Mouse (Mus musculus): ENCODE results near the gene Tmod4. TPM values are rescaled to one million over a fixed set of nuclear protein-coding genes. Genes with fewer than 3 reads are reported as not detected.

Tmod4 gene
- total and polyA plus RNA-seq, 3 experiments = 3.1 to 5.4 TPM; not detected in 1

GRCm38 (mm10) chr3:95088071-95088470, 36.2 kb upstream of the Tmod4 start:
- Histone ChIP-seq H3K9ac (ENCODE audit: control insufficient read depth, low read depth, low read length, poor library complexity, severe bottlenecking) (no peak overlapping the region), H3K4me3 (ENCODE audit: control insufficient read depth in 1 of 2, insufficient read depth in 1 of 2, low read depth in 2 of 2, low read length in 2 of 2) (no peak overlapping the region), H3K27me3 (ENCODE audit: control insufficient read depth in 1 of 2, insufficient read depth in 2 of 2, low read length in 2 of 2) (no peaks in the 10 kb centered on the region), H3K36me3 (ENCODE audit: control insufficient read depth in 1 of 2, insufficient read depth in 2 of 2, low read length in 2 of 2) (peaks cover 10 to 18% of the 10 kb centered on the region in 2 experiments), H3K27ac (ENCODE audit: control insufficient read depth, low read depth, low read length) (no peak overlapping the region), H3K9me3 (replicated peaks; ENCODE audit: insufficient read depth, low read length) (no peaks in the 10 kb centered on the region), H3K4me1 (ENCODE audit: control insufficient read depth in 1 of 2, insufficient read depth in 2 of 2, low read length in 2 of 2) (peaks cover 0 to 9% of the 10 kb centered on the region in 2 experiments; a peak in 2 of 4 replicates), H3K79me2 (ENCODE audit: control insufficient read depth, insufficient read depth, low read length, poor library complexity) (peaks cover 10% of the 10 kb centered on the region; the same call in 1 of the 2 replicates)
- TF ChIP-seq KAT2A (conservative IDR thresholded peaks at IDR 0.05; ENCODE audit: low read depth, low read length) (no peak), ETS1 (IDR thresholded peaks at IDR 0.05; ENCODE audit: low read depth, low read length) (no peak), TCF12 (IDR thresholded peaks at IDR 0.05; ENCODE audit: low read depth, low read length) (no peak), MEF2A (IDR thresholded peaks at IDR 0.05; ENCODE audit: extremely low read depth, insufficient replicate concordance, low read depth, low read length, poor library complexity, severe bottlenecking) (no peak), SMC3 (IDR thresholded peaks at IDR 0.05; ENCODE audit: low read depth, low read length) (no peak), MAX (IDR thresholded peaks at IDR 0.05; ENCODE audit: low read length) (no peak), NELFE (IDR thresholded peaks at IDR 0.05; ENCODE audit: low read depth, low read length) (no peak), EP300 (IDR thresholded peaks at IDR 0.05; ENCODE audit: low read depth in 1 of 2, low read length in 2 of 2) (0 out of 4 replicates have a peak, but pooled peaks of 1 of the 2 experiments have one; percentile 38), ZNF384 (IDR thresholded peaks at IDR 0.05; ENCODE audit: low read depth, low read length) (peak; percentile 49; the same call in 1 of the 2 replicates), HCFC1 (IDR thresholded peaks at IDR 0.05; ENCODE audit: low read depth, low read length) (no peak), RCOR1 (IDR thresholded peaks at IDR 0.05; ENCODE audit: low read depth, low read length) (no peak)
- DNase-seq (ENCODE audit: low read depth, low spot score) = no peak

- no peak for TF ChIP-seq SIN3A (IDR thresholded peaks at IDR 0.05; ENCODE audit: low read length)
- TF ChIP-seq CHD1 (IDR thresholded peaks at IDR 0.05; ENCODE audit: low read depth, low read length) = no peak
- TF ChIP-seq GATA1 (IDR thresholded peaks at IDR 0.05; ENCODE audit: low read depth, low read length) = no peak
- no peak for TF ChIP-seq MAZ (IDR thresholded peaks at IDR 0.05; ENCODE audit: low read depth, low read length)
- TF ChIP-seq USF1 (IDR thresholded peaks at IDR 0.05; ENCODE audit: low read depth, low read length) = no peak
- TF ChIP-seq RAD21 (IDR thresholded peaks at IDR 0.05; ENCODE audit: low read depth, low read length) = no peak
- no peak for TF ChIP-seq UBTF (IDR thresholded peaks at IDR 0.05; ENCODE audit: borderline replicate concordance, insufficient read depth, low read depth, low read length)
- no peak for TF ChIP-seq ZMIZ1 (IDR thresholded peaks at IDR 0.05; ENCODE audit: low read depth, low read length)
- TF ChIP-seq ETS1 (IDR thresholded peaks at IDR 0.05; ENCODE audit: low read depth, low read length) = no peak
- TF ChIP-seq POLR2AphosphoS2 (IDR thresholded peaks at IDR 0.05; ENCODE audit: low read length) = no peak
- no peak for TF ChIP-seq MEF2A (IDR thresholded peaks at IDR 0.05; ENCODE audit: extremely low read depth, insufficient replicate concordance, low read depth, low read length, poor library complexity, severe bottlenecking)
- TF ChIP-seq HCFC1 (IDR thresholded peaks at IDR 0.05; ENCODE audit: low read depth, low read length) = no peak
- TF ChIP-seq ZC3H11A (IDR thresholded peaks at IDR 0.05; ENCODE audit: low read depth, low read length) = no peak
- no peak for TF ChIP-seq ELF1 (IDR thresholded peaks at IDR 0.05; ENCODE audit: low read depth, low read length)
- TF ChIP-seq MXI1 (IDR thresholded peaks at IDR 0.05; ENCODE audit: low read depth, low read length) = no peak
- TF ChIP-seq MYB (IDR thresholded peaks at IDR 0.05; ENCODE audit: low read depth, low read length) = no peak
- TF ChIP-seq TAL1 (IDR thresholded peaks at IDR 0.05; ENCODE audit: low read length) = no peak
- no peak for TF ChIP-seq JUND (IDR thresholded peaks at IDR 0.05; ENCODE audit: low read depth, low read length)
- TF ChIP-seq EP300 (IDR thresholded peaks at IDR 0.05; ENCODE audit: low read depth in 1 of 2, low read length in 2 of 2) = no peak
Measured at GRCm38 (mm10) chr3:95100854-95101253, 23.4 kb upstream of the Tmod4 start.

More at GRCm38 (mm10) chr3:95100854-95101253, 23.4 kb upstream of the Tmod4 start:
- H3K4me1 ChIP-seq (ENCODE audit: control insufficient read depth in 1 of 2, insufficient read depth in 2 of 2, low read length in 2 of 2) = peaks cover 14% of the 10 kb centered on the region in 2 experiments
- no peak overlapping the region for H3K9ac ChIP-seq (ENCODE audit: control insufficient read depth, low read depth, low read length, poor library complexity, severe bottlenecking)
- H3K27ac ChIP-seq (ENCODE audit: control insufficient read depth, low read depth, low read length) = no peak overlapping the region
- H3K27me3 ChIP-seq (ENCODE audit: control insufficient read depth in 1 of 2, insufficient read depth in 2 of 2, low read length in 2 of 2) = no peaks in the 10 kb centered on the region
- DNase-seq (ENCODE audit: low read depth, low spot score) = no peak
- no peaks in the 10 kb centered on the region for H3K9me3 ChIP-seq (replicated peaks; ENCODE audit: insufficient read depth, low read length)
- peaks cover 39 to 44% of the 10 kb centered on the region in 2 experiments for H3K36me3 ChIP-seq (ENCODE audit: control insufficient read depth in 1 of 2, insufficient read depth in 2 of 2, low read length in 2 of 2)
- no peak overlapping the region for H3K4me3 ChIP-seq (ENCODE audit: control insufficient read depth in 1 of 2, insufficient read depth in 1 of 2, low read depth in 2 of 2, low read length in 2 of 2)
- peaks cover 60% of the 10 kb centered on the region for H3K79me2 ChIP-seq (ENCODE audit: control insufficient read depth, insufficient read depth, low read length, poor library complexity)

Measured in MEL (cell line).